Mouse (Mus musculus) erythroblast, embryonic 14.5 days (primary cell): ENCODE data around the gene Arl15. TPM values are rescaled to one million over a fixed set of nuclear protein-coding genes. Genes with fewer than 3 reads are reported as not detected.

Source experiments
- H3K27me3 ChIP-seq: 2 replicates; pipeline ENCODE4 v1.6.1; 2012; ENCODE audit warnings: inconsistent platforms; ENCODE audit not compliant: control insufficient read depth
- H3K36me3 ChIP-seq: 2 replicates; pipeline ENCODE4 v1.6.1; 2012; ENCODE audit warnings: mild to moderate bottlenecking, inconsistent platforms; ENCODE audit not compliant: control insufficient read depth
- H3K4me1 ChIP-seq: 2 replicates; pipeline ENCODE4 v1.6.1; 2012; ENCODE audit warnings: inconsistent platforms; ENCODE audit not compliant: control insufficient read depth
- H3K4me3 ChIP-seq: replicated peaks from 2 replicates; pipeline ENCODE3; 2012; ENCODE audit warnings: moderate library complexity, mild to moderate bottlenecking, inconsistent platforms
- H3K9me3 ChIP-seq: 2 replicates; pipeline ENCODE4 v1.6.1; 2012; ENCODE audit warnings: low read length, inconsistent platforms, mixed read lengths; ENCODE audit not compliant: control insufficient read depth
- GATA1 ChIP-seq: IDR thresholded peaks from 2 replicates; pipeline ENCODE4 v1.6.1; 2012; ENCODE audit warnings: low read length, inconsistent platforms, mixed read lengths
- TAL1 ChIP-seq: IDR thresholded peaks from 3 replicates; pipeline ENCODE4 v1.6.1; 2012; ENCODE audit warnings: low read length, inconsistent platforms, mixed read lengths
- polyA plus RNA-seq: library from polyadenylated mRNA; stranded (reverse); fragments of >175 nt; gene quantifications from 2 replicates; pipeline ENCODE4 v1.2.3, GENCODE M21; 2012

Gene Arl15
- polyA plus RNA-seq, 1 experiment = not detected

DNA sequence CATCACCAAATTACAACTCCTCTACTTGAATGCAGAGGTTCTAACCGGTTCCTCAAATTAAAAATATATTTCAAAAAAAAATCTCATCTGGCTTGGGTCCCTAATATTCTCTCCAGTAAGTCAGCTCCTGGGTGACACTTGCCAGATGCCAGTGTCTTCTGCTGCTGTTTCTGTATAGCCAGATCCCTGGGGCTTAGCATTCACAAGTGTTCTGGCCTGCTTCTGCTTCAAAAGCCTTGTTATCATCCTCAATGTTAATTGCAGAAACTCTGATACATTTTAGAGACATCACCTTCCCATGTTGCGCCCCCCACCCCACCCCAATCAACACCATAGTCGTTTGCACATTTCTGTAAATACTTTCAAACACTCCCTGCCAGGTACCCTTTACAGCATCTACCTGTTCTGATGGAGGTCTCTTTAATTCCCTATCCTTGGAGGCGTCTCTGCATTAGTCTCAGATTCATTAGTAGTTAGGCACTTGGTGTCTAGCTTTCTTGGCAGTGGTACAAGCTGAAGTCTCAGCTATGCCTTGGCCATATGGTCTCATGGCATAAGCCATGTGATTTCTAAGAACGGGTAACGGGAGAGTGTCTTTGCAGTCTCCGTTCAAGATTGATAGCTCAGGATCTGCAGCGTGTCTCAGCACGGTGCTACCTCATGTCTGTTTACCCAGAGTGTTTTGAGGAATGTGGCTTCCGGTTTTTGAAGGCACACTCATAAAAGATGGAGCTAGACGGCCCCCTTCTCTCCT, 336.4 kb downstream of the Arl15 start:
- H3K36me3 ChIP-seq = peaks cover 2% of the 10 kb centered on the region
- TF ChIP-seq TAL1 = no peak
- no peak for TF ChIP-seq GATA1
- no peaks in the 10 kb centered on the region for H3K4me1 ChIP-seq
- peaks cover 11% of the 10 kb centered on the region for H3K9me3 ChIP-seq
- H3K4me3 ChIP-seq = no peak overlapping the region
- H3K27me3 ChIP-seq = no peaks in the 10 kb centered on the region

- H3K9me3 ChIP-seq = no peaks in the 10 kb centered on the region
- no peaks in the 10 kb centered on the region for H3K27me3 ChIP-seq
- TF ChIP-seq TAL1 (no peak), GATA1 (no peak)
- no peak overlapping the region for H3K4me3 ChIP-seq
- H3K36me3 ChIP-seq = no peaks in the 10 kb centered on the region
- H3K4me1 ChIP-seq = no peaks in the 10 kb centered on the region
Observed at GRCm38 (mm10) chr13:114138921-114139320, 344.6 kb downstream of the Arl15 start.

DNA sequence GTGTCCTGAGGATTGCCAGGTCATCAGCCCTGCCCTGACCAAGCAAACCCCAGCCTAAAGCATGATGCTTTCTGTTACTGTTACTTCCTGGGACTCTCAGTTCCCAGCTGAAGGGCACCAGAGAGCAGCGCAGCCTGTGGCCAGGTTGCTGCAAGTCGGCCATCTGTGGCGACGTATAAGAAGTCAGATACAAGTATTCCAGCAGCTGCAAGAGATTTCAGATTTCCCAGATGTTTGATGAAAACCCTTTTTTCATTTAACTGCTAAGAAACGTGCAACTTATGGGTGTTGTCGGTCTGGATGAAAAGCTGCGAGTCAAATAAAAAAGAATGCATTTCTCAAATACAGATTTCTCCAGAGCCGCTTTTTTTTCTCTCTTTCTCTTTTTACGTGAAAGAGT, 345.3 kb downstream of the Arl15 start:
- TF ChIP-seq GATA1 (no peak), TAL1 (no peak)
- Histone ChIP-seq H3K9me3 (no peaks in the 10 kb centered on the region), H3K36me3 (no peaks in the 10 kb centered on the region), H3K27me3 (no peaks in the 10 kb centered on the region), H3K4me1 (no peaks in the 10 kb centered on the region), H3K4me3 (no peak overlapping the region)

DNA sequence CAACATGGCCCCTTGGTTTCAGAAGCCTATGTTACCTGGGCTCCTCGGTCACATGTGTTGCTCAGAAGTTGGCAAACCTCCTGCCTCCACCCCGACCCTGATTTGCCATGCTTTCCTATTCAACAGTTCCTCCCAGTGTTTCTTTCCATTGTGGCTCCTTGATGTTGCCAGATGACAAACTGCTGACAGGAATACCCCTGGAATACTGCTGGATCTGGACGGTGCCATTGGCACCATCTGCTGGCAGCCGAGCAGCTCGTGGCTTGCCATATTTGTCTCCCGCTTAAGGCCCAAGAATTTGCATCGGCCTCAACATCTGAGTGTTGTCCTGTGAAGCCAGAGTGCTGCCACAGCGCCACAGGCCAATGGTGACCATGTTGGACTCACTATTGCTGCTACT, 348.5 kb downstream of the Arl15 start:
- no peaks in the 10 kb centered on the region for H3K36me3 ChIP-seq
- H3K4me1 ChIP-seq = no peaks in the 10 kb centered on the region
- no peak for TF ChIP-seq GATA1
- TF ChIP-seq TAL1 = no peak
- no peaks in the 10 kb centered on the region for H3K27me3 ChIP-seq
- H3K4me3 ChIP-seq = no peak overlapping the region
- no peaks in the 10 kb centered on the region for H3K9me3 ChIP-seq

- Histone ChIP-seq H3K36me3 (no peaks in the 10 kb centered on the region), H3K27me3 (no peaks in the 10 kb centered on the region), H3K9me3 (no peaks in the 10 kb centered on the region), H3K4me1 (no peaks in the 10 kb centered on the region), H3K4me3 (no peak overlapping the region)
- no peak for TF ChIP-seq GATA1
- no peak for TF ChIP-seq TAL1
Observed at GRCm38 (mm10) chr13:114143247-114143646, 348.9 kb downstream of the Arl15 start.

GRCm38 (mm10) chr13:114144052-114145046, 350.0 kb downstream of the Arl15 start:
- Histone ChIP-seq H3K27me3 (no peaks in the 10 kb centered on the region), H3K4me1 (no peaks in the 10 kb centered on the region), H3K9me3 (no peaks in the 10 kb centered on the region), H3K4me3 (no peak overlapping the region), H3K36me3 (no peaks in the 10 kb centered on the region)
- no peak for TF ChIP-seq GATA1
- no peak for TF ChIP-seq TAL1

DNA sequence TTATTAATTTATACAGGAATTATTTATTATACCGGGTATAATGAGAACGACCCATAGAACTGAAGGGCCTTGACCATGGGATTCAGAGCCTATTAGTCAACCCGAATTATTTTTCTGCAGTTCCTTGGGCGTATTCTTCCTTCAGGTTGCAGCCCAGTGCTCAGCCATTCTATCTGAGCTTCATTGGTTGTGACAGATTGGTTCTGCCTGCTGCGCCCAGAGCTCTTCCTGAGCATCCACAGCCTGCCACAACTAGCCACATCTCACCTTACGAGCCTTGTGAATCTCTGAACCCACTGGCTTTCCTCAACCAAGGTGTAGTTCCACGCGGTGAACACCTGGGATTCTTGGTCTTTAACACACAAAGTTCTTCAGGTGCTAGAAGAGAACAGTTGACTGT, 350.9 kb downstream of the Arl15 start:
- Histone ChIP-seq H3K27me3 (no peaks in the 10 kb centered on the region), H3K9me3 (no peaks in the 10 kb centered on the region), H3K4me3 (no peak overlapping the region), H3K36me3 (no peaks in the 10 kb centered on the region), H3K4me1 (no peaks in the 10 kb centered on the region)
- TF ChIP-seq TAL1 (no peak), GATA1 (no peak)

GRCm38 (mm10) chr13:114150856-114151697, 356.8 kb downstream of the Arl15 start:
- Histone ChIP-seq H3K36me3 (peaks cover 4% of the 10 kb centered on the region), H3K27me3 (no peaks in the 10 kb centered on the region), H3K4me1 (no peaks in the 10 kb centered on the region), H3K9me3 (no peaks in the 10 kb centered on the region), H3K4me3 (no peak overlapping the region)
- TF ChIP-seq GATA1 (no peak), TAL1 (no peak)

GRCm38 (mm10) chr13:114151698-114152069, 357.4 kb downstream of the Arl15 start:
- Histone ChIP-seq H3K4me1 (no peaks in the 10 kb centered on the region), H3K36me3 (peaks cover 4% of the 10 kb centered on the region), H3K27me3 (no peaks in the 10 kb centered on the region), H3K9me3 (no peaks in the 10 kb centered on the region), H3K4me3 (no peak overlapping the region)
- no peak for TF ChIP-seq GATA1
- TF ChIP-seq TAL1 = no peak
